Mouse (Mus musculus): ENCODE measurements around the gene Numb.

The Numb gene

DNA sequence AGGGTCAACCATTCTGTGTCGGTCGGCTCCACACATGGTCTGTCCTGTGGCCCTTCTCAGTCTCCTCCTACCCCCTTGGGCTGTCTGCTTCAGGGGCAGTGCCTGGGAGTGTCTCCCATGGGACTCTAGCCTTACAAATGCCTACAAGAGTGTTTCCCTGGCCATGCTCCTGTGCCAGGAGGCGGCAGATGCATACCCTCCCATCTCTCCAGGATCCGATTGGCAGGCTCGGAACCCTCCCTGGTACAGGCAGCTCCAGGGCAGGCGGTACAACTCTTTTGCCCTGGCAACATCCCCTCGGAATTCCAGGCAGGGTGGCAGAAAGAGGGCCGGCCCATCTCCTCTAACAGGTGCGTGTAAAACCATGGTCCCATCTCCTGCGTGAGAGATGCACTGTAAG is 139.1 kb downstream of the Numb start:
- DNase-seq (ENCODE audit: extremely low read depth, low read depth): no peak

DNA sequence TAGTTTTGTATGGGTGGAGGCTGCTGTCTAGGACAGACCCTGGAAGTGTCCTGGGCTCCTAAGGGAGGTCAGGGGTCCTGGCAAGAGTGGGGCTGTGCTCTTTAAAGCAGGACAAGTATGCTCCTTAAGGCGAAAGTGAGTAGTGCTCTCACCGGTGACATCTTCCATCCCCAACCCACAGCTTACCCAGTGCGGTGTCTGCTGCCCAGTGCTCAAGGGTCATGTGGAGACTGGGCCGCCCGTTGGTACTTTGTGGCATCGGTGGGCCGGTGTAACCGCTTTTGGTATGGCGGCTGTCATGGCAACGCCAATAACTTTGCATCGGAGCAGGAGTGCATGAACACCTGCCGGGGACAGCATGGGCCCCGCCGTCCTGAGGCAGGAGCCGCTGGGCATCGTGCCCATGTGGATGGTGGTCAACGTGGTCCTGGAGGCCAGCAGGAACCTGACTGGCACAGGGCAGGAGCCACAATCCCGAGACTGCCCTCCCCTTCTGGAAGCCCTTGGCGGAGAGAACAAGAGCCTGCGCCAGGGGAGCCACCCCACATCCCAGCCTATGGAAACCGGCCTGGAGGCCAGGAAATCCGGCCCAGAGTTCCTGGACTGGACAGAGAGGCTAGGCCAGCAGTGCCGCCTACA is 140.0 kb downstream of the Numb start:
- no peak for DNase-seq (ENCODE audit: extremely low read depth, low read depth)

DNA sequence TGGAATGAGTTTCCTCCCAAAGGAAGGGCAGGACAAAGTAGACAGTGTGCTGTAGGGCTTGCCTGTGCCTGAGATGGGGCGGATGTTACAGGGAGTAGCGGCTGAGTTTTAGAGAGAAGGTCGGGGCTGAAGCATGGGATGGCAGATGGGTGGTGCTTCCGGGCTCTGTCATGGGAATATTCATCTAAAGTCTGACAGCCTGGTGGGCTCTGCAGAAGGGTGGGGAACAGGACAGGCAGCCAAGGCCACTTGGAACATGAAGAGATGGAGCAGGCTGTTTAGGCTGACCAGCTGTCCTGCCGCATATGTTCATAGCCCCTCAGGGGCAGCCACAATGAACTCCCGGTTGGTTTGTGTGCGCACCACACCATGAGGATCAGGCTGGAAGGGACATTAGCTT is 140.5 kb downstream of the Numb start:
- no peak for DNase-seq (ENCODE audit: extremely low read depth, low read depth)

DNA sequence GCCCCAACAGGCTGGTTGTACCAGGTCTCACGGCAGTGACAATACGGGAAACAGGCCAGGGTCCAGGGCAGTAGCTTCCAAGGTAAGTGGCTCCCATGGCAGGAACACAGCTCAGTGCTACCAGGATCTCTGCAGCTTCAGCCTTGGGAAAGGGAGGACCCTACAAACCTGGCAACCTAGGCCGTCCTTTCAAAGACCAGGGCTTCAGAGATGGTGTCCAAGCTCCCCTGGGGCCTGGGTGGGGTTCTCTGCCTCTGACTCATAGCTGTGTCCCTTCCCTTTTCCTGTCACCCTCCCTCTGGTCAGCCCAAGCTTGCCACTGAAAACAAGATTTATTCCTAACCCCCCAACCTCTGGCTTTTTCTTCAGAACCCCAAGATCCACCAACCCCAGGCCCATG is 141.6 kb downstream of the Numb start:
- DNase-seq (ENCODE audit: extremely low read depth, low read depth): no peak

DNA sequence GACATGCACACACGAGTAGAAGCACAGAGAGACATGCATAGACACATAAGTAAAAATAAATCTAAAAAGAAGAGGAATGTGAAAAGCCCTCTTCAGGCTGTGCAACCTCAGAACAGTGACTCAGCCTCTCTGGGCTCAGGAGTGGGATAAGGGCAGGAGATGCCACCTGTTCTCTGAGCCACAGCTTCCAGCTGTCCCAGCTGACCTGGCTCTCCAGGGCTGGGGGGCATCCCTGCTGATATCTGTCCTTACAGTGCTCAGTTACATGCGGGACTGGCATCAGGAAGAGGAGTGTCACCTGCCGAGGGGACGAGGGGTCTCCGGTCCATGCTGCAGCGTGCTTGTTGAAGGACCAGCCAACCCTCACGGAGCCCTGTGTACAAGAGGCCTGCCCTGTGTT is 145.0 kb downstream of the Numb start:
- DNase-seq (ENCODE audit: extremely low read depth, low read depth): no peak

DNA sequence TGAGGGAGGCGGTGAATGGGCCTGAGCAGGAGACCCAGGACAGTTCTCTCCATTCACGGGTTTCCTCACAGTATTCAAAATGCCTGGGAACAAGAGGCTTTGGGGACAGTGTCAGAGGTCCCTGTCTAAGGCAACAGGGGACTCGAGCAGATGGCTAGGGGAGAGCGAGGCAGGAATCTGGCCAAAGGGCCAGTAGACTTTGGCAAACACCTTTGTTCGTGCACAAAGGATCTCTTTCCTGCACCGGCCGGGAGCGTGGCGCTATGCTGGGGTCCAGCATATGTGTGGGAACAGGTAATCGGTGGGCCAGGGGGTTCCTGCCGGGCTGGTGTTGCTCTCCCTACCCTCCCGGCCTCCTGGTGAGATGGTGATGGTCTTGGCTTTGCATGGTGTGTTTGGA is 146.1 kb downstream of the Numb start:
- DNase-seq (ENCODE audit: extremely low read depth, low read depth): no peak

DNA sequence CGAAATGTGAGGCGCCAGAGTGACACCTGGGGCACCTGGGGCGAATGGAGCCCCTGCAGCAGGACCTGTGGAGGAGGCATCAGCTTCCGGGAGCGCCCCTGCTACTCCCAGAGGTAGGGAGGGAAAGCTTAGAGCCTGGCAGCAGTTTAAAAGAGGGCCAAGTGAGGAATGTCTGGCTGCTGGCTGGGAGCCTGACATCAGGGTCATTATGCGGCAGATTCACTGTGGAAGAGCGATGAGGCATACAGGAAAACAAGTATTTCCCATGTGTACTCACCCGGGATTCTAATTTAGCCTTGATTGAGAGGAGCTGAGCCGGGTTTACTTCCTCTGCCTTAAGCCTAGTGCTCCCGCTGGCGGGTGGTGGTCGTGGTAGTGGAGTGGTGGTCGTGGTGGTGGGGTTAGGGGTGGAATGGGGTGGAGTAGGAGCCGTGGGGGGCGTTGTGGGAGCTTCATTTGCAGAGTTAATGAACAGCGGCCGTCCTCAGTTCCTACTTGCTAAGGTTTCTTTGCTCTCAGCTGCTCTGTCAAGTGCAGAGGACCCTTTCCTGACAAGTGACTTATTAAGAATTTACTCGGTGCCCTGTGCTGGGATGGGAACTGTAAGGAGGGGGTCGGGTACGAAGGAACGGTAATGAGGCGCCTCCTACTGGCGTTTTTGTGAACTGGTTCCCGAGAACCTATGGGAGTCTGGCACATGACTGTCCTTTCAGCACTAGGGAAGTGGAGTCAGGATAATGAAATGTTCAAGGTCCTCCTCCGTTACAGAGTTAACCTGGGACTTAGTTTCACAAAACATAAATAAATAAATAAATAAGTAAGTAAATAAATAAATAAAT is 151.1 kb downstream of the Numb start:
- DNase-seq (ENCODE audit: extremely low read depth, low read depth): peak; percentile 33

DNA sequence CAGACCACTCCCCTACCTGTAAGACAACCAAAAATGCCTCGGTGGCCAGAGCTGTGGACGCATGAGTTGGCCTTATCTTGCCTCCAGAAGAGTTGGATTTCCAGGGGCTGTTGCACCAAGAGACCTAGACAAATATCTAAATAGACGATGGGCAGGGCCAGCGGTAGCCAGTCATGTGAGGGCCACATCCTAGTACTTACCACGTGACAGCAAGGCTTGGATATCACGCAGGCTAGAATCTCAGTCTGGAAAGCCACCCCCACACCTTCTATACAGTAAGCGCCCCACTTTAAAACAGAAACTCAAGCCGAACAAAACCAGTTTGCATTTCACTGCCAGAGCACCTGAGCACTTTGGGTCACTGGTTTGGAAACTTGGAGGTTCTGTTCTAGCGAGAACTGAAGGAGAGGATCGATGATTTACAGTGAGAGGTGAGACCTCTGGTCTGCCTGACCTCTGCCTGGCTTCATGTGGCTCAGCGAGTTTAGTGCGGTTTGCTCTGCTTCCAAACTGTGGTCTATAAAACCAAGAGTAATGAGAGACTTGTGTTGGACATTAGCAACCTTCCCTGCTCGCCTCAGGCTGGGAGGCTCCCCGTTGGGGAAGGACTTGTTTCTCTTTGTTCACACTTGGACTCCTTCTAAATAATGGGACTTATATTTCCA is 153.4 kb downstream of the Numb start:
- no peak for DNase-seq (ENCODE audit: extremely low read depth, low read depth)

DNA sequence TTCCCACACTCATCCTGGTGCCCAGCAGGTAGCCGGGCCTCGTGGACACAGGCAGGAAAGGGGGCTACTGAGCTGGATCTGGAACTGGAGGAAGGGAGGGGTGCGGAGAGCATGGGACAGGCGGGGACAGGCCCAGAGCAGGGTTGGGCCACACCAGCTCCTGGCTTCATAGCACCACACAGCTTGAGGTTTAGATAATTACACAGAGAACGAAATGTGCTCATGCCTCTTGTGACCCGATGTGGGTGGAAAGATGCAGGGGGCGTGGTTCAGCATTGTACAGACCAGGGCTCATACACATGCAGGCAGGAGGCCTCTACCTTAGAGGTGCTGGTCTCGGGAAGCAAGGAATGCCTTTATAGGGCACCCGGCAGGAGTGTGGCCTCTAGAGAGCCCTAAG is 153.9 kb downstream of the Numb start:
- DNase-seq (ENCODE audit: extremely low read depth, low read depth): no peak

DNA sequence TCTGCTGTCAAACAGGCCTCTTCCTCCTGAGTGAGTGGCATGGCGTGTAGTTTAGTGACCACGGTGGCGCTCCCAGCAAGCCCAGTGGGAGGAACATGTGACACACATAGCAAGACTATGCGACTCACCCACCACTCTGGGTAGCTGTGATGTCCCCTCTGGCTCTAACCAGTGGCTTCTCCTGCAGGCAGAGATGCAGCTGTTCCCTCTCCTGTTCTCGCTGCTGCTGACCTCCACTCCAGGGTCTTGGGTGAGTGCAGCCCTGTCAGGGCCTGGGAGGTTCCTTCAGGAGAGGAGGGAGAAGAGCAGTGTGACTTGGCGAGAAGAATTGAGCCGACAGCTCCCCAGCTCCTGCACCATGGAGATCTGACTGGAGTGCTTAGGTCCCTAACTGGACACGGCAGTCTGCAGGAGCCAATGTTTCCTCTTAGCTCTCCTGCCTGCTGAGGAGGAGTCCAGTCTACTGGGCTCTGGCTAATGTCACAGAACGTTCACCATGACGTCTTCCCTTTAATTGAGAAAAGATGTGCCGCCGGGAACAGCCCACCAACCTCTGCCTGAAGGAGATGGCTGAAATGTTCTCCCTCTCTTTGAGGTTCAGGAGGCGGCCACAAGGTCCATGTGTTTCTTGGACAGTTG is 155.7 kb downstream of the Numb start:
- no peak for DNase-seq (ENCODE audit: extremely low read depth, low read depth)

DNA sequence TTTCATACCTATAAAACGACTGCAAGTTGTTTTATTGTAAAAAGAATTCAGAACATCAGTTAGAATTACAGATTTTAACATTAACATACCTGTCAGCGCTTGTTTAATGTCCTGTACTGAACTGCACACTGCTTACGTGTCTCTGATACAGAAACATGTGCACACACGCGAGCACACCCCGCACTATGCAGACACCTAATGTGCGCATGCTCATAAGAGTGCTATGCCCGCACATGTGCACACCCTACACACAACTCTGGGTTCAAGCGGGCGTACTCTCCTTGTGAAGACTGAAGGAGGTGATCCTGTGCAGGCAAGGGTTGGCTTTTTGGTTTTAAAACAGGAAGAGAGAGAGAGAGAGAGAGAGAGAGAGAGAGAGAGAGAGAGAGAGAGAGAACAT is 157.2 kb downstream of the Numb start:
- DNase-seq (ENCODE audit: extremely low read depth, low read depth): no peak

DNA sequence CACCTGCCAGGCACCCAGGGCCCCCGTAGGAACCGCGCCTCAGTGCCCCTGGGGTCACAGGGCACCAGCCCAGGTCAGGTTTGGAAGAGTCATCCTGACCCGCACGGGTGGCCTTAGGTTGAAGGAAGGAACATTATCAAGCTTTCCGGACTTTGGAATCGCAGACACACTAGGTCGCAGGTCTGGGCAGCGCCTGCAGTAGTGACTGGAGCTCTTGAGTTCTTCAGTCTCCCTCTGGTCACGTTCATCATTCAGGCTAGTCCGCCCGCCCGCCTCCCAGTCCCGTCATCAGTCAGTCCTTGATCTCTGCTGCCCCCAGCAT is 157.7 kb downstream of the Numb start:
- no peak for DNase-seq (ENCODE audit: extremely low read depth, low read depth)

DNA sequence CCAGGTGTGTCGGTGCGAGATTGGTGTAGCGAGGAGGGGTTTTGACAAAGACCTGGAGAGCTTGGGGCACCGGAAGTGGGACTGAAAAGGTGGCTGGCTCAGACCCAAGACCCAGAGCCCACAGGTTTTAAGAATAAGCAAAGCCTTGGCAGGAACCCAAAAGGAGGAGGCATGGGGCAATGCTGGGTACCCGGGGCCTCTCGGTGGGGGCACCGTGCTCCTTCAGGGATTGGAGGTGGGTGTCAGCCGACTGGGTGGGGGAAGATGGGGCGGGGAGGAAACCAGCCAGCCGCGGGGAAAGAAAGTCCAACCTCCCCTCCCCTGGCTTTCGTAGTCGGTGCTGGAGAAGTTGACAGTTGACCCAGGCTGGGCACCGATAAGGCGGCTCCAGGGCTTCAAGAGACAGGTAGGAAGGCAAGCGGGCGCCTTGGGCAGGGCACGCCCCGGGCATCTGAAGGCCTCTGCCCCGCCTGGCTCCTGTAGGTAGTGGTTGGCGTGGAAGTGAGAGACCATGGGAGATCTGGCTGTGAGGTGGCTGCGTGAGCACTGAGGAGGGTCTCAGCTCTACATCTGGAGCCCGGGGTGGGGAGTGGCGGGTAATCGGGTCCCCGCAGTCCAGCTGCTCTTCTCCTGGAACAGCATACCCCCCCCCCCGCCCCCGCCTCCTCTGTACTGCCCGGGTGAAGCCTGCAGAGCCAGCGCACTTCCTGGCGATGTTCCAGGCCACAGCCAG is 158.3 kb downstream of the Numb start, which contains the start of gene Papln:
TSS of gene Papln (plus strand) at position 324 of the 733 bp plus-strand sequence.
- DNase-seq (ENCODE audit: extremely low read depth, low read depth): no peak

DNA sequence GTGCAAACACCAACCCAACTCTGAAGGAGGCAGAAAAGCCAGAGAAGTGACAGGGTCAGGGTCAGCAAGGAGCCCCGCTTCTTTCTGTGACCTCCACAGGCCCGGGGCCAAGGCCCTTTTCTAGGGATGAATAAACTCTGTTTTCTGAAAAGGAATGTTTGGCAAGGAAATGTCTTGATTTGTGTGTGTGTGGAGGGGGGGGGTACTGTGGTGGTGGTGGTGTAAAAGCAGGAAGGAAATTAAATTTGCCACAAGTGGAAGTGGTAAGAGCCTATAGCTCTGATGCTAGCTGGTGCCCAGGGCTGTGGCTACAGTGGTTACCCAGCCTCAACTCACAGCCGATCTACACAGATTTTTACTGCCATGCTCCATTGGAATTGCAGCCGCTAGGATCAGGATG is 159.0 kb downstream of the Numb start:
- no peak for DNase-seq (ENCODE audit: extremely low read depth, low read depth)

DNA sequence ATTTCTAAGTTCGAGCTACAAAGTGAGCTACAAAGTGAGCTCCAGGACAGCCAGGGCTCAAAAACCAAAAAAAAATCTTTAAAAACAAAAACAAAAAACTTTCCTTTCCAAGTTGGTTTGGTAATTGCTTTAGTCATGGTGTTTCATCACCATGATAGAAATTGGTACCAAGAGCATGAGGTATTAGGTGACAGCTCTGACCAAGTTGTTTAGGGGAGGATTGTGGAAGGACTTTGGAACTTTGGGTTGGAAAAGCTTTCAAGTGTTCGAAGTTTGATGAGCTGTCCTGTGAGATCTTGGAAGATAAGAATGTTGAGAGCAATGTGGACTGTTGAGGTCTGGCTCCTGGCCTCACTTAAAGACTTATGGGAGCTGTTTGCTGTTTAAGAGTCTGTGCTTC is 161.5 kb downstream of the Numb start:
- no peak for DNase-seq (ENCODE audit: extremely low read depth, low read depth)

DNA sequence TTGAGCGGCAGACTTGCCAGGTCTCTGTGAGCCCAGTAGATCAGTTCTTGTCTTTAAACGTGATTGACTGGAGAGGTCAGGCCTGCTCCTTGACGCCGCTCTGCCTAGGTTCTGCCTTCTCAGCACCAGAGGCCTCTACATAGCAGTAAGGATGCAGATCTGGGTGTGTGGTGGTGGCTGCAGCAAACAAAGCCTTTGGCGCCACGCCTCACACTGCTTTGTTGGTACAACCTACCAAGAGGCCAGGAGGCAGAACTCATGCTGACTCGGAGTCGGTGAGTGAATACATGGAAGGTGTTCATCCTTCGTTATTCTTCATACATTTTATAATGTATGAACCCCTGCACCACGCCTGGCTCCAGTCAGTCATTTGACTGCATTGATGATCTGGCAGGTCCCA is 163.0 kb downstream of the Numb start:
- DNase-seq (ENCODE audit: extremely low read depth, low read depth): no peak

DNA sequence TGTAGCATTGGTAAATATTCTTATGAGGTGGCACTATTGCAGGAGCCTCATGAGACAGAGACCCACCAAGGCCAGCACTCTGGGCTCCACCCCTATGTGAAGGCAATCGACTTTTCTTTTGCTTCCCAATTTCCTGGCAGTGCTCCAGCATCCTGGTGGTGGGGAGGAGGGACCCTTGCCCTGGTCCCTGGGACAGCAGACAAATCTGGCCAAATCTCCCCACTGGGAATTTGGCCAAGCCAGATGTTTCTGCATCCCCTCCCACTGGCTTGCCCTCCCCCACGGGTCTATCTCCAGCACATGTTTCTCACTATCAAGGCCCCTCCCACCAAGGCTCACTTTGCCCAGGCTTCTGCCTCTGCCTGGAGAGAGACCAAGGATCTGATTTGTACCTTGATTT is 169.2 kb downstream of the Numb start:
- no peak for DNase-seq (ENCODE audit: extremely low read depth, low read depth)

DNA sequence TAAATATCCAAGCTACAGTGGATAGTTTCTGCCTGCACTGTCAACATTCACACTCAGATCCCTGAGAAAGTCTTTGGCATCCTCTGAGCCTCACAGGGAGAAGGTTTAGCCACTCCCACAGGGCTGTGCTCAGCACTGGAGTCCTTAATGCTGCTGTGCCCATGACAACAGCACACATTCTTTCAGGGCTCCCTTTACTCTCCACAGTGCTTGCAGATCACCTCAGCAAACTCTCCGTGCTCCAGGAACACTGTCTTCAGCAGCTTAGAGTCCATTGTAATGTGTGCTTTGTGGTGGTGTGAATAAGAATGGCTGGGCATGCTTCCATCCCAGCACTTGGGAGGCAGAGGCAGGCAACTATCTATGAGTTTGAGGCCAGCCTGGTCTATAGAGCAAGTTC is 172.5 kb downstream of the Numb start:
- DNase-seq (ENCODE audit: extremely low read depth, low read depth): no peak

All from MEL-GATA-1-ER (cell line).